Mouse (Mus musculus) hindbrain, postnatal 0 days (tissue): Measurements from ENCODE around the gene Pfkp. TPM values are rescaled to one million over a fixed set of nuclear protein-coding genes. Genes with fewer than 3 reads are reported as not detected.

ENCODE experiments used
- ATAC-seq: fragments of 200-750 bp; cut with Nextera tagmentation; 2 replicates; pipeline ENCODE4 v1.8.0; 2017; ENCODE audit warnings: mild to moderate bottlenecking, moderate TSS enrichment, moderate library complexity
- DNase-seq: peaks from one replicate; pipeline ENCODE4 v3.0.0-alpha.2; 2015; ENCODE audit warnings: low spot score
- H3K27ac ChIP-seq: fragments of 300-500 bp; sonication (generic); 2 replicates; pipeline ENCODE4 v1.5.1; 2014; ENCODE audit warnings: mild to moderate bottlenecking
- H3K27me3 ChIP-seq: fragments of 300-500 bp; sonication (generic); 2 replicates; pipeline ENCODE4 v1.6.1; 2014; ENCODE audit warnings: low read length, mixed read lengths; ENCODE audit not compliant: insufficient read depth
- H3K36me3 ChIP-seq: fragments of 300-500 bp; sonication (generic); 2 replicates; pipeline ENCODE4 v1.6.1; 2014; ENCODE audit warnings: low read length, mixed read lengths; ENCODE audit not compliant: insufficient read depth
- H3K4me1 ChIP-seq: fragments of 300-500 bp; sonication (generic); 2 replicates; pipeline ENCODE4 v1.6.1; 2014; ENCODE audit warnings: antibody characterized with exemption, low read length, mixed read lengths; ENCODE audit not compliant: insufficient read depth
- H3K4me2 ChIP-seq: fragments of 300-500 bp; sonication (generic); 2 replicates; pipeline ENCODE4 v1.6.1; 2014; ENCODE audit warnings: low read depth, mild to moderate bottlenecking, low read length, moderate library complexity, mixed read lengths
- H3K4me3 ChIP-seq: fragments of 300-500 bp; sonication (generic); 2 replicates; pipeline ENCODE4 v1.5.1; 2014; ENCODE audit warnings: low read length
- H3K9ac ChIP-seq: fragments of 300-500 bp; sonication (generic); replicated peaks from 2 replicates; pipeline ENCODE4 v1.6.1; 2014; ENCODE audit warnings: mild to moderate bottlenecking, low read length, moderate library complexity, mixed read lengths
- H3K9me3 ChIP-seq: fragments of 300-500 bp; sonication (generic); 2 replicates; pipeline ENCODE4 v1.6.1; 2016; ENCODE audit warnings: low read length, mixed read lengths
- CTCF ChIP-seq: IDR thresholded peaks from 2 replicates; pipeline ENCODE4 v1.5.1; 2016; ENCODE audit warnings: antibody characterized with exemption, control low read depth, low read depth
- WGBS: fragments of 180-500 bp; shearing (Covaris S2); extraction: QIAGEN DNeasy Blood & Tissue Kit; methylation state at CpG from one replicate; pipeline ENCODE4 v1.1.7; 2014; 5-methylcytosine and 5-hydroxymethylcytosine counted together
- polyA plus RNA-seq: library from polyadenylated mRNA; unstranded; fragments of >200 nt; fragmentation: Nextera tagmentation; extraction: Ambion mirVana; gene quantifications from 2 replicates; pipeline ENCODE4 v1.2.1, GENCODE M21; 2015
- total RNA-seq: library from RNA; depleted of rRNA; stranded (reverse); fragments of >200 nt; gene quantifications from 2 replicates; pipeline ENCODE4 v1.2.3, GENCODE M21; 2014

Gene Pfkp
- total and polyA plus RNA-seq, 2 experiments from 2014 or later = 233 to 427 TPM

DNA sequence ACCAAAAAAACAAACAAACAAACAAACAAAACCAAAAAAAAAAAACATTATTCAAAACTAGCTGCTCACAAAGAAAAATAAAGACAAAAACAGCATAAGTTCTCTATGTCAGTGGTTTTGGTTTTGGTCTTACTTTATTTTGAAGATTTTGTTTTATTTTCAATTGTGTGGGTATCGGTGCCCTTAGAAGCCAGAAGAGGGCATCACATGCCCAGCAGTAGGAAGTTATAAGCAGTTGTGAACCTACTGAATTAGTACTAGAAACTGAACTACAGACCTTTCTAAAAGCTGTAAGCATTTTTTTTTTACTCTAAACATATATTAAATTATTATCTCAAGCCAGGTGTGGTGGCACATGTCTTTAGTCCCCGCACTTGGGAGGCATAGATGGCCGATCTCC is 21.2 kb downstream of the Pfkp start:
- no peak for TF ChIP-seq CTCF
- no peaks in the 10 kb centered on the region for H3K4me1 ChIP-seq
- no peak overlapping the region for H3K4me3 ChIP-seq
- H3K4me2 ChIP-seq = no peak overlapping the region
- H3K9me3 ChIP-seq = no peaks in the 10 kb centered on the region
- no peak for ATAC-seq
- no peak overlapping the region for H3K9ac ChIP-seq
- DNase-seq = no peak
- WGBS = 95% methylated on average over 3 of the region's 3 CpGs
- H3K27me3 ChIP-seq = no peaks in the 10 kb centered on the region
- no peaks in the 10 kb centered on the region; the same call in 1 of the 2 replicates for H3K36me3 ChIP-seq
- H3K27ac ChIP-seq = no peak overlapping the region

DNA sequence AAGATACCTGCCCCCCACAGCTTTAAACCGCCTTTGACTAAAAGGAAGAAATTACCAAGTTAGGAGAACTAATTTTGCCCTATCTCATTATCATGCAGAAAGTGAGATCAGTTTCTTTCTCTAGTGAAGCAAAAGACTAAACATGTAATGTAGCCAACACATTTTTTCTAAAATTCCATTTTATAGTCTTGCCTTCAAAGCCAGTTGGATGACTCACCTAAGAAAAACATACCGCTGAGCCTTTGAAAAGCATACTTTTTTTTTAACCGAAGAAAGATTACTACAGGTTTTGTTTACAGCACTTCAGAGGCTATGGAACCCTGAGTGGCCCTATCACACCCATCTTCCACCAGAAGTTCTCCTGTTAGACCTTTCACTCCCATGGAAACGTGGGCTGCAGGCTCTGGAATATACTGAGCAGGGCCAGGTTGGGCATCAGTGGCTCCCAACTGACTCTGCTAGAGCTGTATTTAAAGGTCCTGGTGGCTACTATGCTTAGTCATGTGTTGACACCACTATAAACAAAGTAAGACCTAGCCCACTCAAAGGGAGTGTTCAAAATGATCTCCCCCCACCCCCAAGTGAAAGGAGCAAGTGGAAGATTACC is 22.0 kb downstream of the Pfkp start:
- ATAC-seq (no peak), DNase-seq (no peak)
- H3K9me3 ChIP-seq = no peaks in the 10 kb centered on the region
- WGBS = 65% methylated on average over 4 of the region's 4 CpGs
- H3K27ac ChIP-seq = no peak overlapping the region
- no peak overlapping the region for H3K9ac ChIP-seq
- no peaks in the 10 kb centered on the region; the same call in 1 of the 2 replicates for H3K36me3 ChIP-seq
- no peaks in the 10 kb centered on the region for H3K4me1 ChIP-seq
- no peaks in the 10 kb centered on the region for H3K27me3 ChIP-seq
- no peak overlapping the region for H3K4me2 ChIP-seq
- H3K4me3 ChIP-seq = no peak overlapping the region
- TF ChIP-seq CTCF = no peak

DNA sequence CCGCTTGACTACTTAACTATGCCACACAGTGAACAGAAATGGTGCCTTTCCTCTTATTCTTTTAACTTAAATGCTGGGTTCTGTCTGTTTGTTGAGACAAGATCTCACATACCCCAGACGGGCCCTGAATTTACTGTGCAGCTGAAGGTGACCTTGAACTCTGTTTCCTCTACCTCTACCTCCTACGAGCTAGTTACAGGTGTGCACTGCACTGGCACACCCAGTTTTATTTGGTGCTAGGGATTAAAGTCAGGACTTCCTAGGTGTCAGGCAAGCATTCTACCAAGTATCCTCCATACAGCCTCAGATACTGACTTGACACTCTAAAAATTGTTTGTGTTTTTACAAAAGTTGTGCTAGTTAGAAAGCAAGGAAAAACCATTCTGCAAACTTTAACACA is 22.6 kb downstream of the Pfkp start:
- 82% methylated on average over 3 of the region's 3 CpGs for whole genome bisulfite sequencing
- H3K9ac ChIP-seq = no peak overlapping the region

DNA sequence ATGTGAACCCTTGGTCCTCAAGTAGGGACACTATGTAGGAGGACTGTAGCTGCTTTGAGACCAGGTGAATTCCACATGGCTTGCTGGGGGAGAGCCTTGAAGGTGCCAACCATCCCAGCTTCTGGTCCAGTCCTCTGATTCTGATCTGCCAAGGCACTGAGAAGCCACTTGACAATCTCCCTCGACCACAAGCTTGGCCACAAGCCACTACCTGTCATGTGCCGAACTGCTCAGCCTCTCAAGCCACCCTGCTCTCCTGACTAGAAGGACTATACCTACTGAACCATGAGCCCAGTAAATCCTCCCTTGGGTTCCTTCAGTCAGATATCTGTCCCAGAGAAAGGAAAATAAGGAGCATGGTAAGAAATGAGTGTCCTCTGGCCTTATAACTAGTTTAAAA is 24.0 kb downstream of the Pfkp start:
- H3K4me2 ChIP-seq = no peak overlapping the region
- H3K4me3 ChIP-seq = no peak overlapping the region
- H3K9me3 ChIP-seq = no peaks in the 10 kb centered on the region
- H3K36me3 ChIP-seq = no peaks in the 10 kb centered on the region; the same call in 1 of the 2 replicates
- H3K27ac ChIP-seq = no peak overlapping the region
- WGBS = 52% methylated on average over 2 of the region's 2 CpGs
- H3K4me1 ChIP-seq = no peaks in the 10 kb centered on the region
- DNase-seq = no peak
- H3K9ac ChIP-seq = no peak overlapping the region
- 0 out of 2 replicates have a peak, but pooled peaks have one; percentile 13 for ATAC-seq
- H3K27me3 ChIP-seq = no peaks in the 10 kb centered on the region
- no peak for TF ChIP-seq CTCF

More for the DNA sequence above, 22.6 kb downstream of the Pfkp start:
- no peaks in the 10 kb centered on the region for H3K4me1 ChIP-seq
- H3K4me3 ChIP-seq = no peak overlapping the region
- DNase-seq (no peak), ATAC-seq (no peak)
- no peak overlapping the region for H3K27ac ChIP-seq
- H3K4me2 ChIP-seq = no peak overlapping the region
- no peak for TF ChIP-seq CTCF
- H3K27me3 ChIP-seq = no peaks in the 10 kb centered on the region
- H3K9me3 ChIP-seq = no peaks in the 10 kb centered on the region
- no peaks in the 10 kb centered on the region; the same call in 1 of the 2 replicates for H3K36me3 ChIP-seq

DNA sequence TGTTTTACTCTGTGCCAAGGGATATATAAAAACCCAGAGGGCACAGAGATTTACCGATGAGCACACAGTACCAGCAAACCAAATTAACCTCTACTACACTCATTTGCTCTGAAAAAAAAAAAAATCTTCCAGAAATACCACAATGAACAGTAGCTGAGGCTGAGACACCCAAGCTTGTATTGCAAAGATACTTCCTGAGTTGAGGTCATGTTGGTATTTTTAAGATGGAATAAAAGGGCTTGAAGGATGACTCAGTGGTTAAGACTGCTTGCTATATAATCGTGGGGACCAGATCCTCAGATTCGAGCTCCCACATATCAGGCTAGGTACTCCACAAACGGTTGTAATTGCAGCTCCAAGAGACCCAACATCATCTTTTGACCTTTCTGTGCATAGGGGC is 24.5 kb downstream of the Pfkp start:
- ATAC-seq (peak; percentile 16; the same call in 1 of the 2 replicates), DNase-seq (no peak)
- Histone ChIP-seq H3K9me3 (no peaks in the 10 kb centered on the region), H3K4me1 (no peaks in the 10 kb centered on the region), H3K36me3 (no peaks in the 10 kb centered on the region; the same call in 1 of the 2 replicates), H3K9ac (no peak overlapping the region), H3K4me2 (no peak overlapping the region), H3K4me3 (no peak overlapping the region), H3K27ac (no peak overlapping the region), H3K27me3 (no peaks in the 10 kb centered on the region)
- no peak for TF ChIP-seq CTCF
- 79% methylated on average over 4 of the region's 4 CpGs for WGBS

DNA sequence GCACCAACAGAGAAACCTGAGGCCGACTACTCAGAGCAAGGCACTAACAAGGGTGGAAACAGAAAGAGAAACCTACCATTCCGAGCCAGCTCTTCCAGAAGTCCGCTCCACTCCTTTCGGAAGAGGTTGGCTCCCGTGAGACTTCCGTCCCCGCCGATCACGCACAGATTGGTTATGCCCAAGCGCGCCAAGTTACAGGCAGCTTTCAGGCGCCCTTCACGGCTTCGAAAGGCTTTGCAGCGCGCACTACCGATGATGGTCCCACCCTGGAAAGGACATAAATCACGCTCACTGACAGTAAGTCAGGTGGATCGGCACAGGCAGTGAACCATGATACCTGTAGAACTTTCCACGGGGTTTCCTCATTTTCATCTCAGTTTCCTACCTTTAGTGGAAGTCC is 26.7 kb downstream of the Pfkp start:
- Histone ChIP-seq H3K36me3 (peaks cover 2% of the 10 kb centered on the region; the same call in 1 of the 2 replicates), H3K9ac (no peak overlapping the region), H3K4me2 (no peak overlapping the region), H3K9me3 (no peaks in the 10 kb centered on the region), H3K4me1 (no peaks in the 10 kb centered on the region), H3K4me3 (no peak overlapping the region), H3K27me3 (no peaks in the 10 kb centered on the region), H3K27ac (no peak overlapping the region)
- 96% methylated on average over 20 of the region's 20 CpGs for WGBS
- ATAC-seq (no peak), DNase-seq (no peak)
- no peak for TF ChIP-seq CTCF

DNA sequence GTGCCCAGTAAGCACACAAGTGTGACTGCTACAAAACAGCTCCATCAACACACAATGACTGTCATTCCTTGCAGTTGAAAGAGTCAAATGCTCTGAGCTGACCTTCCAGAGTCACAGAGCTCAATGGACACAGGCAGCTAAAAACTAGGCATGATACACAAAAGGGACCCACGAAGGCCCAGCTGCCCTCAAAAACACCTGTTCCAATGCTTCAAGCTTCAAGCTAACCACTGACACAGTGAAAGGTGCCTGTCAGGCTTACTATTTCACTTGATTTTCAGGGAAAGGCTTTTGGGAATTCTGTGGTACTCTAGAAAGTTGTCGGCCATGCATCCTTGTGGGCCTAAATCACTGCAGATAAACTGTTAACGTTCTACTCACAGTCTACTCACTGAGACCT is 28.3 kb downstream of the Pfkp start:
- ATAC-seq = no peak
- H3K4me3 ChIP-seq = no peak overlapping the region
- no peaks in the 10 kb centered on the region for H3K4me1 ChIP-seq
- H3K4me2 ChIP-seq = no peak overlapping the region
- TF ChIP-seq CTCF = no peak
- WGBS = 80% methylated on average over 3 of the region's 3 CpGs
- H3K27ac ChIP-seq = no peak overlapping the region
- H3K9me3 ChIP-seq = no peaks in the 10 kb centered on the region
- H3K36me3 ChIP-seq = peaks cover 15% of the 10 kb centered on the region; the same call in 1 of the 2 replicates
- H3K27me3 ChIP-seq = no peaks in the 10 kb centered on the region
- DNase-seq = no peak
- H3K9ac ChIP-seq = no peak overlapping the region
